Comparison of ENCODE assay signal across 8 mouse cellular contexts in genomic region chr5:30113881-30114760, GRCm38 (mm10). TPM values are rescaled to one million over a fixed set of nuclear protein-coding genes. Genes with fewer than 3 reads are reported as not detected.
A peak's percentile ranks its signal among the peaks of the same experiment; 100 is the strongest.
DNase-seq lines count a peak whose midpoint lies in the region; ATAC-seq and TF ChIP-seq lines count a peak whose summit lies in the region.

No protein-coding gene starts in this region.

- 3% methylated on average over 101 of the region's 103 CpGs for WGBS in spleen, adult 2 months
- WGBS in embryonic facial prominence, embryonic 14.5 days, result 2% methylated on average over 39 of the region's 103 CpGs
- WGBS in heart, embryonic 12.5 days, result under 1% methylated on average over 102 of the region's 103 CpGs
- 1% methylated on average over 92 of the region's 103 CpGs for WGBS in kidney, postnatal 0 days
- WGBS in liver, embryonic 15.5 days (ENCODE audit: insufficient replicate concordance), result under 1% methylated on average over 103 of the region's 103 CpGs
- WGBS in neural tube, embryonic 12.5 days, result under 1% methylated on average over 98 of the region's 103 CpGs

- H3K4me2 ChIP-seq in embryonic facial prominence, embryonic 14.5 days (ENCODE audit: low read depth, low read length), result peak overlapping the region; percentile 94
- H3K4me2 ChIP-seq in heart, embryonic 12.5 days, result peak overlapping the region; percentile 97
- peak overlapping the region; percentile 92 for H3K4me2 ChIP-seq in kidney, postnatal 0 days (ENCODE audit: low read length)
- peak overlapping the region; percentile 73 for H3K4me2 ChIP-seq in liver, embryonic 15.5 days
- peak overlapping the region; percentile 82 for H3K4me2 ChIP-seq in neural tube, embryonic 12.5 days (replicated peaks)

- H3K4me3 ChIP-seq in spleen, adult 2 months (ENCODE audit: extremely low read depth, insufficient read depth, insufficient read length), result peak overlapping the region; percentile 43; the same call in 1 of the 2 replicates
- peak overlapping the region; percentile 61 for H3K4me3 ChIP-seq in embryonic facial prominence, embryonic 14.5 days (ENCODE audit: low read depth, low read length)
- H3K4me3 ChIP-seq in heart, embryonic 12.5 days, result peak overlapping the region; percentile 55
- peak overlapping the region; percentile 55 for H3K4me3 ChIP-seq in kidney, postnatal 0 days (replicated peaks; ENCODE audit: low read depth, low read length)
- H3K4me3 ChIP-seq in liver, embryonic 15.5 days (replicated peaks), result peak overlapping the region; percentile 49
- H3K4me3 ChIP-seq in neural tube, embryonic 12.5 days, result peak overlapping the region; percentile 44

- no peak overlapping the region for H3K27ac ChIP-seq in spleen, adult 2 months (ENCODE audit: insufficient read depth, low read length)
- H3K27ac ChIP-seq in embryonic facial prominence, embryonic 14.5 days (replicated peaks; ENCODE audit: low read depth, low read length), result no peak overlapping the region
- no peak overlapping the region for H3K27ac ChIP-seq in heart, embryonic 12.5 days (ENCODE audit: poor library complexity, severe bottlenecking)
- no peak overlapping the region for H3K27ac ChIP-seq in kidney, postnatal 0 days
- H3K27ac ChIP-seq in liver, embryonic 15.5 days (replicated peaks), result no peak overlapping the region
- H3K27ac ChIP-seq in neural tube, embryonic 12.5 days, result no peak overlapping the region

- H3K9ac ChIP-seq in embryonic facial prominence, embryonic 14.5 days (ENCODE audit: low read depth, low read length), result peak overlapping the region; percentile 69
- peak overlapping the region; percentile 59 for H3K9ac ChIP-seq in heart, embryonic 12.5 days
- H3K9ac ChIP-seq in kidney, postnatal 0 days (ENCODE audit: low read depth, low read length), result peak overlapping the region; percentile 50
- no peak overlapping the region for H3K9ac ChIP-seq in liver, embryonic 15.5 days
- peak overlapping the region; percentile 55 for H3K9ac ChIP-seq in neural tube, embryonic 12.5 days

- peaks cover 8% of the 10 kb centered on the region for H3K27me3 ChIP-seq in spleen, adult 2 months (ENCODE audit: control insufficient read depth, insufficient read depth, low read length)
- H3K27me3 ChIP-seq in embryonic facial prominence, embryonic 14.5 days (replicated peaks; ENCODE audit: control insufficient read depth, insufficient read depth, low read length), result peaks cover 55% of the 10 kb centered on the region
- H3K27me3 ChIP-seq in heart, embryonic 12.5 days (replicated peaks), result peaks cover 65% of the 10 kb centered on the region
- peaks cover 7% of the 10 kb centered on the region; the same call in 1 of the 2 replicates for H3K27me3 ChIP-seq in kidney, postnatal 0 days (ENCODE audit: insufficient read depth, low read length)
- peaks cover 80% of the 10 kb centered on the region for H3K27me3 ChIP-seq in liver, embryonic 15.5 days
- H3K27me3 ChIP-seq in neural tube, embryonic 12.5 days (replicated peaks), result peaks cover 34% of the 10 kb centered on the region

- no peaks in the 10 kb centered on the region for H3K9me3 ChIP-seq in embryonic facial prominence, embryonic 14.5 days (ENCODE audit: control insufficient read depth, low read length)
- H3K9me3 ChIP-seq in heart, embryonic 12.5 days (replicated peaks), result no peaks in the 10 kb centered on the region
- no peaks in the 10 kb centered on the region for H3K9me3 ChIP-seq in kidney, postnatal 0 days (replicated peaks; ENCODE audit: low read length)
- no peaks in the 10 kb centered on the region for H3K9me3 ChIP-seq in liver, embryonic 15.5 days (replicated peaks)
- no peaks in the 10 kb centered on the region for H3K9me3 ChIP-seq in neural tube, embryonic 12.5 days

- ATAC-seq in embryonic facial prominence, embryonic 14.5 days (ENCODE audit: low read depth), result peak; percentile 90
- peak; percentile 60 for ATAC-seq in heart, embryonic 12.5 days (ENCODE audit: insufficient number of reproducible peaks, low FRiP score)
- peak; percentile 67 for ATAC-seq in kidney, postnatal 0 days (replicated peaks; ENCODE audit: low FRiP score, low read depth)
- ATAC-seq in liver, embryonic 15.5 days (ENCODE audit: insufficient read depth), result peak; percentile 13; the same call in 1 of the 2 replicates
- peak; percentile 78 for ATAC-seq in neural tube, embryonic 12.5 days (ENCODE audit: low FRiP score, low read depth)

- H3K36me3 ChIP-seq in spleen, adult 2 months (ENCODE audit: control insufficient read depth, insufficient read depth, low read length), result peaks cover 4% of the 10 kb centered on the region
- peaks cover 11% of the 10 kb centered on the region for H3K36me3 ChIP-seq in embryonic facial prominence, embryonic 14.5 days (ENCODE audit: control insufficient read depth, insufficient read depth, low read length)
- peaks cover 29% of the 10 kb centered on the region for H3K36me3 ChIP-seq in heart, embryonic 12.5 days
- peaks cover 4% of the 10 kb centered on the region; the same call in 1 of the 2 replicates for H3K36me3 ChIP-seq in kidney, postnatal 0 days (ENCODE audit: insufficient read depth, low read length)
- peaks cover 11% of the 10 kb centered on the region for H3K36me3 ChIP-seq in liver, embryonic 15.5 days (replicated peaks)
- peaks cover 68% of the 10 kb centered on the region for H3K36me3 ChIP-seq in neural tube, embryonic 12.5 days

- no peak for TF ChIP-seq POLR2A in spleen, adult 2 months (IDR thresholded peaks at IDR 0.05; ENCODE audit: low read depth, low read length)

- H3K4me1 ChIP-seq in spleen, adult 2 months (ENCODE audit: control insufficient read depth, insufficient read depth, insufficient read length), result peaks cover 8% of the 10 kb centered on the region
- H3K4me1 ChIP-seq in embryonic facial prominence, embryonic 14.5 days (ENCODE audit: control insufficient read depth, insufficient read depth, low read length), result peaks cover 16% of the 10 kb centered on the region; the same call in 1 of the 2 replicates
- peaks cover 21% of the 10 kb centered on the region for H3K4me1 ChIP-seq in heart, embryonic 12.5 days (replicated peaks)
- H3K4me1 ChIP-seq in kidney, postnatal 0 days (replicated peaks; ENCODE audit: insufficient read depth, low read length), result peaks cover 14% of the 10 kb centered on the region
- H3K4me1 ChIP-seq in liver, embryonic 15.5 days (replicated peaks), result peaks cover 29% of the 10 kb centered on the region
- H3K4me1 ChIP-seq in neural tube, embryonic 12.5 days, result peaks cover 46% of the 10 kb centered on the region

- peak; percentile 23 to 34 for DNase-seq in spleen, adult 2 months (ENCODE audit: low read depth in 1 of 2, low spot score in 2 of 2)
- no peak for DNase-seq in spleen, adult 12 weeks (ENCODE audit: low spot score)
- peak; percentile 85 for DNase-seq in embryonic facial prominence, embryonic 14.5 days (ENCODE audit: low spot score)
- peak; percentile 88 for DNase-seq in kidney, postnatal 0 days (ENCODE audit: low spot score)
- DNase-seq in thymus, adult 18-20 months, result peak; percentile 57 to 68

- TF ChIP-seq CTCF in spleen, adult 2 months (IDR thresholded peaks at IDR 0.05; ENCODE audit: extremely low read depth, insufficient read depth, insufficient read length, insufficient replicate concordance), result peak; percentile 33; the same call in 1 of the 2 replicates
- peak; percentile 68 for TF ChIP-seq CTCF in kidney, postnatal 0 days (IDR thresholded peaks at IDR 0.05; ENCODE audit: low read depth)

RNA-seq across cellular contexts. Expression of gene 3110082J24Rik, which starts 8.2 kb away (rescaled TPM):
- polyA plus RNA-seq in spleen, adult 2 months (2012; rRNA removed), result not detected in 2 replicates
- not detected in 2 replicates for polyA plus RNA-seq in embryonic facial prominence, embryonic 14.5 days (2014; fragmentation: Nextera tagmentation; extraction: Ambion mirVana)
- not detected in 2 replicates for polyA plus RNA-seq in heart, embryonic 12.5 days (2016; fragmentation: Nextera tagmentation; extraction: Ambion mirVana)
- not detected in 2 replicates for polyA plus RNA-seq in kidney, postnatal 0 days (2015; fragmentation: Nextera tagmentation; extraction: Ambion mirVana)
- polyA plus RNA-seq in liver, embryonic 15.5 days (2015; fragmentation: Nextera tagmentation; extraction: Ambion mirVana), result not detected in 2 replicates
- 4.0 and 4.5 TPM in 2 replicates for polyA plus RNA-seq in neural tube, embryonic 12.5 days (2016; fragmentation: Nextera tagmentation; extraction: Ambion mirVana)

RNA-seq across cellular contexts. Expression of gene Garem2, which starts 9.2 kb away (rescaled TPM):
- not detected in 2 replicates for polyA plus RNA-seq in spleen, adult 2 months (2012; rRNA removed)
- polyA plus RNA-seq in embryonic facial prominence, embryonic 14.5 days (2014; fragmentation: Nextera tagmentation; extraction: Ambion mirVana), result 0.83 and 1.1 TPM in 2 replicates
- polyA plus RNA-seq in heart, embryonic 12.5 days (2016; fragmentation: Nextera tagmentation; extraction: Ambion mirVana), result 0.40 and 0.51 TPM in 2 replicates
- polyA plus RNA-seq in kidney, postnatal 0 days (2015; fragmentation: Nextera tagmentation; extraction: Ambion mirVana), result 0.33 and 0.36 TPM in 2 replicates
- 0.02 TPM in 1 of 2 replicates, not detected in the other for polyA plus RNA-seq in liver, embryonic 15.5 days (2015; fragmentation: Nextera tagmentation; extraction: Ambion mirVana)
- 28.2 and 31.0 TPM in 2 replicates for polyA plus RNA-seq in neural tube, embryonic 12.5 days (2016; fragmentation: Nextera tagmentation; extraction: Ambion mirVana)

RNA-seq across cellular contexts. Expression of gene Tyms, which starts 40.7 kb away (rescaled TPM):
- polyA plus RNA-seq in spleen, adult 2 months (2012; rRNA removed), result 23.9 and 30.0 TPM in 2 replicates
- 198 and 220 TPM in 2 replicates for polyA plus RNA-seq in embryonic facial prominence, embryonic 14.5 days (2014; fragmentation: Nextera tagmentation; extraction: Ambion mirVana)
- 120 and 123 TPM in 2 replicates for polyA plus RNA-seq in heart, embryonic 12.5 days (2016; fragmentation: Nextera tagmentation; extraction: Ambion mirVana)
- 137 and 160 TPM in 2 replicates for polyA plus RNA-seq in kidney, postnatal 0 days (2015; fragmentation: Nextera tagmentation; extraction: Ambion mirVana)
- polyA plus RNA-seq in liver, embryonic 15.5 days (2015; fragmentation: Nextera tagmentation; extraction: Ambion mirVana), result 205 and 219 TPM in 2 replicates
- polyA plus RNA-seq in neural tube, embryonic 12.5 days (2016; fragmentation: Nextera tagmentation; extraction: Ambion mirVana), result 140 and 151 TPM in 2 replicates

RNA-seq across cellular contexts. Expression of gene Hadha, which starts 40.8 kb away (rescaled TPM):
- 29.4 and 32.0 TPM in 2 replicates for polyA plus RNA-seq in spleen, adult 2 months (2012; rRNA removed)
- polyA plus RNA-seq in embryonic facial prominence, embryonic 14.5 days (2014; fragmentation: Nextera tagmentation; extraction: Ambion mirVana), result 120 and 125 TPM in 2 replicates
- 237 and 239 TPM in 2 replicates for polyA plus RNA-seq in heart, embryonic 12.5 days (2016; fragmentation: Nextera tagmentation; extraction: Ambion mirVana)
- 171 and 193 TPM in 2 replicates for polyA plus RNA-seq in kidney, postnatal 0 days (2015; fragmentation: Nextera tagmentation; extraction: Ambion mirVana)
- 101 and 105 TPM in 2 replicates for polyA plus RNA-seq in liver, embryonic 15.5 days (2015; fragmentation: Nextera tagmentation; extraction: Ambion mirVana)
- polyA plus RNA-seq in neural tube, embryonic 12.5 days (2016; fragmentation: Nextera tagmentation; extraction: Ambion mirVana), result 94.9 and 106 TPM in 2 replicates

RNA-seq across cellular contexts. Expression of gene Hadhb, which starts 40.9 kb away (rescaled TPM):
- 35.7 and 37.8 TPM in 2 replicates for polyA plus RNA-seq in spleen, adult 2 months (2012; rRNA removed)
- polyA plus RNA-seq in embryonic facial prominence, embryonic 14.5 days (2014; fragmentation: Nextera tagmentation; extraction: Ambion mirVana), result 138 and 147 TPM in 2 replicates
- polyA plus RNA-seq in heart, embryonic 12.5 days (2016; fragmentation: Nextera tagmentation; extraction: Ambion mirVana), result 307 and 321 TPM in 2 replicates
- polyA plus RNA-seq in kidney, postnatal 0 days (2015; fragmentation: Nextera tagmentation; extraction: Ambion mirVana), result 215 and 229 TPM in 2 replicates
- polyA plus RNA-seq in liver, embryonic 15.5 days (2015; fragmentation: Nextera tagmentation; extraction: Ambion mirVana), result 140 and 154 TPM in 2 replicates
- polyA plus RNA-seq in neural tube, embryonic 12.5 days (2016; fragmentation: Nextera tagmentation; extraction: Ambion mirVana), result 86.5 and 95.7 TPM in 2 replicates

Comparison
In these comparisons a context has a peak if more than half of its experiments do, and no peak if none do; other contexts are left out.
1. ATAC-seq: peak in every context shown above with its lines; median percentile 90 in embryonic facial prominence, embryonic 14.5 days; 78 in neural tube, embryonic 12.5 days; 67 in kidney, postnatal 0 days; 60 in heart, embryonic 12.5 days; 13 in liver, embryonic 15.5 days.
2. RNA of gene Garem2, which starts 9.2 kb away (polyA plus RNA-seq): 28.2 to 31.0 TPM in neural tube, embryonic 12.5 days; 0.83 to 1.1 TPM in embryonic facial prominence, embryonic 14.5 days, 0.40 to 0.51 TPM in heart, embryonic 12.5 days, 0.33 to 0.36 TPM in kidney, postnatal 0 days, 0.02 TPM in liver, embryonic 15.5 days and not detected in spleen, adult 2 months; every median in the first group is over 10 times any median in the second.
3. Peak in every context shown above with its lines, with median percentiles within 50 percentile points of each other: H3K4me3 ChIP-seq and H3K4me2 ChIP-seq.